Mouse (Mus musculus): Measurements from ENCODE around the gene Tssk6. TPM values are rescaled to one million over a fixed set of nuclear protein-coding genes. Genes with fewer than 3 reads are reported as not detected.

The Tssk6 gene
- total and polyA plus RNA-seq, 2 experiments: 0.09 TPM; not detected in 1

- Histone ChIP-seq H3K27me3 (ENCODE audit: control insufficient read depth, insufficient read depth, low read length) (no peaks in the 10 kb centered on the region), H3K27ac (replicated peaks; ENCODE audit: insufficient read depth, low read depth, low read length) (no peak overlapping the region), H3K4me1 (ENCODE audit: control insufficient read depth, insufficient read depth, low read length) (peaks cover 3% of the 10 kb centered on the region; the same call in 1 of the 2 replicates), H3K9ac (ENCODE audit: low read depth, low read length) (no peak overlapping the region), H3K4me3 (ENCODE audit: insufficient read depth, low read depth, low read length) (no peak overlapping the region), H3K79me2 (ENCODE audit: control insufficient read depth, insufficient read depth, low read length) (no peaks in the 10 kb centered on the region), H3K36me3 (ENCODE audit: control insufficient read depth, insufficient read depth, low read length) (no peaks in the 10 kb centered on the region)
- TF ChIP-seq POLR2A (IDR thresholded peaks at IDR 0.05; ENCODE audit: extremely low read depth, insufficient read depth, low read length) (no peak), CTCF (IDR thresholded peaks at IDR 0.05; ENCODE audit: low read depth, low read length) (no peak)
- DNase-seq (ENCODE audit: extremely low read depth, low read depth, low spot score): no peak
- 72% methylated on average over 5 of the region's 5 CpGs for WGBS
Measured at GRCm38 (mm10) chr8:69864180-69864579, 37.8 kb upstream of the Tssk6 start.

- TF ChIP-seq CTCF (IDR thresholded peaks at IDR 0.05; ENCODE audit: low read depth, low read length) (no peak), POLR2A (IDR thresholded peaks at IDR 0.05; ENCODE audit: extremely low read depth, insufficient read depth, low read length) (no peak)
- no peak overlapping the region for H3K9ac ChIP-seq (ENCODE audit: low read depth, low read length)
- no peak overlapping the region for H3K4me3 ChIP-seq (ENCODE audit: insufficient read depth, low read depth, low read length)
- no peaks in the 10 kb centered on the region for H3K27me3 ChIP-seq (ENCODE audit: control insufficient read depth, insufficient read depth, low read length)
- no peaks in the 10 kb centered on the region for H3K36me3 ChIP-seq (ENCODE audit: control insufficient read depth, insufficient read depth, low read length)
- WGBS: 63% methylated on average over 5 of the region's 5 CpGs
- no peaks in the 10 kb centered on the region for H3K79me2 ChIP-seq (ENCODE audit: control insufficient read depth, insufficient read depth, low read length)
- peak; percentile 72 for DNase-seq (ENCODE audit: extremely low read depth, low read depth, low spot score)
- H3K27ac ChIP-seq (replicated peaks; ENCODE audit: insufficient read depth, low read depth, low read length): no peak overlapping the region
- peaks cover 3% of the 10 kb centered on the region; the same call in 1 of the 2 replicates for H3K4me1 ChIP-seq (ENCODE audit: control insufficient read depth, insufficient read depth, low read length)
Measured at GRCm38 (mm10) chr8:69867696-69868326, 34.2 kb upstream of the Tssk6 start.

GRCm38 (mm10) chr8:69870003-69870765 is 31.8 kb upstream of the Tssk6 start:
- no peaks in the 10 kb centered on the region for H3K79me2 ChIP-seq (ENCODE audit: control insufficient read depth, insufficient read depth, low read length)
- TF ChIP-seq CTCF (IDR thresholded peaks at IDR 0.05; ENCODE audit: low read depth, low read length) (no peak), POLR2A (IDR thresholded peaks at IDR 0.05; ENCODE audit: extremely low read depth, insufficient read depth, low read length) (no peak)
- H3K36me3 ChIP-seq (ENCODE audit: control insufficient read depth, insufficient read depth, low read length): no peaks in the 10 kb centered on the region
- WGBS: 88% methylated on average over 11 of the region's 11 CpGs
- no peaks in the 10 kb centered on the region for H3K27me3 ChIP-seq (ENCODE audit: control insufficient read depth, insufficient read depth, low read length)
- H3K4me3 ChIP-seq (ENCODE audit: insufficient read depth, low read depth, low read length): no peak overlapping the region
- H3K27ac ChIP-seq (replicated peaks; ENCODE audit: insufficient read depth, low read depth, low read length): no peak overlapping the region
- no peak for DNase-seq (ENCODE audit: extremely low read depth, low read depth, low spot score)
- peaks cover 3% of the 10 kb centered on the region; the same call in 1 of the 2 replicates for H3K4me1 ChIP-seq (ENCODE audit: control insufficient read depth, insufficient read depth, low read length)
- no peak overlapping the region for H3K9ac ChIP-seq (ENCODE audit: low read depth, low read length)

GRCm38 (mm10) chr8:69870907-69871306 is 31.1 kb upstream of the Tssk6 start:
- TF ChIP-seq POLR2A (IDR thresholded peaks at IDR 0.05; ENCODE audit: extremely low read depth, insufficient read depth, low read length): no peak
- no peak for TF ChIP-seq CTCF (IDR thresholded peaks at IDR 0.05; ENCODE audit: low read depth, low read length)
- H3K27ac ChIP-seq (replicated peaks; ENCODE audit: insufficient read depth, low read depth, low read length): no peak overlapping the region
- WGBS: 78% methylated on average over 6 of the region's 6 CpGs

GRCm38 (mm10) chr8:69874155-69874554 is 27.8 kb upstream of the Tssk6 start:
- H3K4me3 ChIP-seq (ENCODE audit: insufficient read depth, low read depth, low read length): no peak overlapping the region
- H3K79me2 ChIP-seq (ENCODE audit: control insufficient read depth, insufficient read depth, low read length): no peaks in the 10 kb centered on the region
- no peak overlapping the region for H3K27ac ChIP-seq (replicated peaks; ENCODE audit: insufficient read depth, low read depth, low read length)
- H3K9ac ChIP-seq (ENCODE audit: low read depth, low read length): no peak overlapping the region
- H3K27me3 ChIP-seq (ENCODE audit: control insufficient read depth, insufficient read depth, low read length): no peaks in the 10 kb centered on the region
- H3K36me3 ChIP-seq (ENCODE audit: control insufficient read depth, insufficient read depth, low read length): no peaks in the 10 kb centered on the region
- peak; percentile 39 for DNase-seq (ENCODE audit: extremely low read depth, low read depth, low spot score)
- 13% methylated on average over 9 of the region's 9 CpGs for WGBS
- H3K4me1 ChIP-seq (ENCODE audit: control insufficient read depth, insufficient read depth, low read length): no peaks in the 10 kb centered on the region
- TF ChIP-seq POLR2A (IDR thresholded peaks at IDR 0.05; ENCODE audit: extremely low read depth, insufficient read depth, low read length): no peak
- peak; percentile 68 for TF ChIP-seq CTCF (IDR thresholded peaks at IDR 0.05; ENCODE audit: low read depth, low read length)

More at GRCm38 (mm10) chr8:69870907-69871306, 31.1 kb upstream of the Tssk6 start:
- no peaks in the 10 kb centered on the region for H3K36me3 ChIP-seq (ENCODE audit: control insufficient read depth, insufficient read depth, low read length)
- H3K79me2 ChIP-seq (ENCODE audit: control insufficient read depth, insufficient read depth, low read length): no peaks in the 10 kb centered on the region
- H3K4me3 ChIP-seq (ENCODE audit: insufficient read depth, low read depth, low read length): no peak overlapping the region
- H3K9ac ChIP-seq (ENCODE audit: low read depth, low read length): no peak overlapping the region
- H3K27me3 ChIP-seq (ENCODE audit: control insufficient read depth, insufficient read depth, low read length): no peaks in the 10 kb centered on the region
- no peak for DNase-seq (ENCODE audit: extremely low read depth, low read depth, low spot score)
- H3K4me1 ChIP-seq (ENCODE audit: control insufficient read depth, insufficient read depth, low read length): peaks cover 3% of the 10 kb centered on the region; the same call in 1 of the 2 replicates

Measured in liver, adult 2 months (tissue).